Mouse (Mus musculus) heart, postnatal 0 days (tissue): Measurements from ENCODE around the gene Drg1.

Source experiments
- CTCF ChIP-seq: IDR thresholded peaks from 2 replicates; pipeline ENCODE4 v1.5.1; 2016; ENCODE audit warnings: antibody characterized with exemption, control low read depth, low read depth
- EP300 ChIP-seq: IDR thresholded peaks from 2 replicates; pipeline ENCODE4 v1.6.1; 2016; ENCODE audit warnings: antibody characterized with exemption, low read depth

GRCm38 (mm10) chr11:3242395-3242794 is 23.8 kb downstream of the Drg1 start:
- TF ChIP-seq EP300 (no peak), CTCF (no peak)
